Mouse (Mus musculus) G1E-ER4 (cell line): ENCODE measurements around the gene Olfr869. TPM values are rescaled to one million over a fixed set of nuclear protein-coding genes. Genes with fewer than 3 reads are reported as not detected.

Experiments used
- GATA1 ChIP-seq: IDR thresholded peaks from one replicate; pipeline ENCODE4 v1.8.0; 2012; ENCODE audit warnings: low read length, inconsistent platforms
- polyA plus RNA-seq: library from polyadenylated mRNA; stranded (reverse); fragments of >175 nt; gene quantifications from 2 replicates; pipeline ENCODE4 v1.2.3, GENCODE M21; 2012

The Olfr869 gene
- polyA plus RNA-seq, result not detected in 2 replicates

- TF ChIP-seq GATA1, result no peak
Observed at GRCm38 (mm10) chr9:20128709-20129108, at the start of gene Olfr869. Gene Olfr869, plus strand, starts transcription at chr9:20129009.

- no peak for TF ChIP-seq GATA1
Observed at GRCm38 (mm10) chr9:20098326-20098725, 30.5 kb upstream of the Olfr869 start, which contains the start of gene Olfr868. Gene Olfr868, plus strand, starts transcription at chr9:20098626.

- TF ChIP-seq GATA1, result no peak
Observed at GRCm38 (mm10) chr9:20149706-20150105, 20.9 kb downstream of the Olfr869 start.

GRCm38 (mm10) chr9:20173957-20174356 lies 45.1 kb downstream of the Olfr869 start, which contains the start of gene Olfr870:
Gene Olfr870, minus strand, starts transcription at chr9:20174057.
- TF ChIP-seq GATA1, result no peak

- no peak for TF ChIP-seq GATA1
Observed at GRCm38 (mm10) chr9:20179463-20179862, 50.7 kb downstream of the Olfr869 start.

Other genes with a start within 250 kb of the Olfr869 start
- not detected in 2 replicates for gene Olfr862, start 241.0 kb upstream of the Olfr869 start, polyA plus RNA-seq
- not detected in 2 replicates for gene Olfr77, start 212.1 kb upstream of the Olfr869 start, polyA plus RNA-seq
- gene Olfr866, start 101.0 kb upstream of the Olfr869 start, polyA plus RNA-seq, result not detected in 2 replicates
- gene Olfr867, start 71.4 kb upstream of the Olfr869 start, polyA plus RNA-seq, result not detected in 2 replicates
- gene Olfr868, start 30.4 kb upstream of the Olfr869 start, polyA plus RNA-seq, result not detected in 2 replicates
- gene Olfr870, start 45.0 kb downstream of the Olfr869 start, polyA plus RNA-seq, result not detected in 2 replicates
- gene Olfr871, start 83.2 kb downstream of the Olfr869 start, polyA plus RNA-seq, result not detected in 2 replicates
- not detected in 2 replicates for gene Olfr872, start 108.1 kb downstream of the Olfr869 start, polyA plus RNA-seq
- not detected in 2 replicates for gene Olfr39, start 153.3 kb downstream of the Olfr869 start, polyA plus RNA-seq
- not detected in 2 replicates for gene Olfr873, start 169.5 kb downstream of the Olfr869 start, polyA plus RNA-seq
- gene Olfr18, start 207.1 kb downstream of the Olfr869 start, polyA plus RNA-seq, result not detected in 2 replicates